Mouse (Mus musculus): ENCODE results near the gene Kars.

The Kars gene

DNA sequence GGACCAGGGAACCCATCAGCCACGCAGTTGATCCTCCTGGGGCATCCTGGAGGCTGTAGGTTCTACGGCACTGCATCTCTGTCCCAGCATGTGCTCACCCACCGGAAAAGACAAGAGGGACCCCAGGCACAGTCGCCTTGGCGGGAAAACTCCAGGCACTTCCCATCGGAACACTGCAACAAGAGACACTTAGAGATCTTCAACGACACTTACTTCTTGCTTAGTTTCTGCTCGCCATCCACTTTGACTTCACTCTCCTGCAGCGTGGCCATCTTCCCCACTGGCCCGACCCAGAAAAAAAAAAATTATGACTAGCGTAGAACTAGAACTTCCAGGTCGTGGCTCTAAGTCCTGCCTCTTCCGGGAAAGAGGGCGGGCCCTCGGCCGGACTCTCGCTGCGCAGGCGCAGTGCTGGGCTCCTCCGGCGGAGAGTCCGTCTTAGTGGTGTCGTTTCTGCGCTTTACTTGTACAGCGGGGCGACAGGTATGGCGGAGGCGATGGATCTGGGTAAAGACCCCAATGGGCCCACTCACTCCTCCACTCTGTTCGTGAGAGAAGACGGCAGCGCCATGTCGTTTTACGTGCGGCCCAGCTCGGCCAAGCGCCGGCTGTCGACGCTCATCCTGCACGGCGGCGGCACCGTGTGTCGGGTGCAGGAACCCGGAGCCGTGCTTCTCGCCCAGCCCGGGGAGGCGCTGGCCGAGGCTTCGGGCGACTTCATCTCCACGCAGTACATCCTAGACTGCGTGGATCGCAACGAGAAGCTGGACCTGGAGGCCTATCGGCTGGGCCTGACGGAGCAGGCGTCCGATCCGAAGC lies at the start of gene Kars, which contains the start of gene Terf2ip:
Gene Kars (minus strand): TSS at position 327 of the 819 bp plus-strand sequence.
Gene Terf2ip (plus strand): TSS at position 402 of the 819 bp plus-strand sequence.
- in situ Hi-C loops (cut with MboI; ENCODE audit: low pct_unique_long_range_greater_than_20kb in 1 of 2, low sequenced_read_pairs in 2 of 2, unreplicated experiment in 1 of 2): no loop called here

DNA sequence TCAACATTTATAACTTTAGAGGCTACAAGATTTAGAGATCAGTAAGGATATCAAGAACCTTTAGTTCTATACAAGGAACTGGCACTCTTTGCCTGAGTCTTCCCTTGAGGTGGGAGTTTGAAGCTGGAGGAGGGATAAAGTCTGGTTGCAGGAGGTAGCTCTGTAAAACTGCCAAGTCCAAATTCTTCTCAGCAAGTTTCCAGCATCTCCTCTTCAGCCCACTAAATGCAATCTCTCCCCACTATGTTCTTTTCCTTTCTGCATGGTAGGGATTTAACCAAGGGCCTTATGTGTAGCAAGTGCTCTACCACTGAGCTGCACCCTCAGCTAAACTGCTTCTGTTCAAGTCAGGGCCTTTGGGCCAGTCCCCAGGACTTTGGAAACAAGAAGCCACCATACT lies 43.3 kb upstream of the Kars start:
- in situ Hi-C loops (cut with MboI; ENCODE audit: low pct_unique_long_range_greater_than_20kb in 1 of 2, low sequenced_read_pairs in 2 of 2, unreplicated experiment in 1 of 2): loop anchor here in 1 of 2 experiments (10.0 kb wide), 1 partner anchor 440 kb away; no protein-coding TSS in a partner anchor

DNA sequence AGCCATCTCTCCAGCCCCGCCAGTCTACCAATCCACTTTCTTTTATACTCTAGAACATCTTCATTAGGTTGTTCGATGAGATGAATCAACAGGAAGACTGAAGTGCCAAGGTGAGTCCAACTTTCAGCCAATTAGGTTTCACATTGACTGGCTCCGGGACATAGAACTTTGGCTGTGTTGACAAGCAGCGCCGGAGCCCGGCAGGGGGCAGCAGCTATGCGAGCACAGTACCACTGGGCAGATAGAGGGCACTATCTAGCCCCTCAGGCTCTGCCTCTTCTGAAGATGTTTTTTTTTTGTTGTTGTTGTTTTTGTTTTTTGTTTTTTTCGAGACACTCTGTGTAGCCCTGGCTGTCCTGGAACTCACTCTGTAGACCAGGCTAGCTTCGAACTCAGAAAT lies 40.4 kb upstream of the Kars start:
- in situ Hi-C loops (cut with MboI; ENCODE audit: low pct_unique_long_range_greater_than_20kb in 1 of 2, low sequenced_read_pairs in 2 of 2, unreplicated experiment in 1 of 2): loop anchor here in 1 of 2 experiments (10.0 kb wide), 1 partner anchor 443 kb away; no protein-coding TSS in a partner anchor

DNA sequence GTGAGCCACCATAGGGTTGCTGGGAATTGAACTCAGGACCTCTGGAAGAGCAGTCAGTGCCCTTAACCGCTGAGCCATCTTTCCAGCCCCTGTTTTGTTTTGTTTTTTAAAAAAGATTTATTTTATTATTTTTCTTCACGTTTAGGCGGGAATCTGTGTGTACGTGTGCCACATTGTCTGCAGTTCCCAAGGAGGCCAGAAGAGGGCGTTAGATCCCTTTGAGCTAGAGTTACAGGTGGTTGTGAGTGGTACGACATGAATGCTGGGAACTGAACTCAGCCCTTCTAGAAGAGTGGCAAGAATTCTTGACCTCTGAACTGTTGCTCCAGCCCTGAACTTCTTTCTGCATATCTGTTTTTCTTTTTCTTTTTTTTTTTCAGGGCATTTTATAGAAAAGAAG lies 38.9 kb upstream of the Kars start:
- in situ Hi-C loops (cut with MboI; ENCODE audit: low pct_unique_long_range_greater_than_20kb in 1 of 2, low sequenced_read_pairs in 2 of 2, unreplicated experiment in 1 of 2): loop anchor here in 1 of 2 experiments (10.0 to 25.0 kb wide), 2 partner anchors 363 to 445 kb away; partner anchors contain the start of gene Ctrb1

DNA sequence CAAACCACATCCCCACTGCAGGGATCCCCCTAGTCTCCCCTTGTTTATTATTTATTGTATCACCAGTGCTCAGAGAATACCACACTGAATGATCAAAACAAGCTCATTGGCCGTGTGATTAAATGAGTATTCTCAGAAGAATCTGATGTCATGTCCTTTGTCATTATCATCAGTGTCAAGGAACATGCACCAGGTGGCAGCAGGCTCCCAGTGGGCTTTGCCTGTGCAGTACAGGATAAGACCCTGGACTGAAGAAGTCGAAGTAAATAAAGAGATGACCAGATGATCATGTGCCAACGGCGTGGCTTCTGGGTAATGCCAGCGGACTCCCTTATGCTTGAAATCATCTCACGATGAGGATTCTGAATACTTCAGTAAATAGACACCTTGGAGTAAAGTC lies 37.2 kb upstream of the Kars start:
- in situ Hi-C loops (cut with MboI; ENCODE audit: low pct_unique_long_range_greater_than_20kb in 1 of 2, low sequenced_read_pairs in 2 of 2, unreplicated experiment in 1 of 2): loop anchor here in 1 of 2 experiments (25.0 kb wide), 1 partner anchor 361 kb away; the partner anchor contains the start of gene Ctrb1

DNA sequence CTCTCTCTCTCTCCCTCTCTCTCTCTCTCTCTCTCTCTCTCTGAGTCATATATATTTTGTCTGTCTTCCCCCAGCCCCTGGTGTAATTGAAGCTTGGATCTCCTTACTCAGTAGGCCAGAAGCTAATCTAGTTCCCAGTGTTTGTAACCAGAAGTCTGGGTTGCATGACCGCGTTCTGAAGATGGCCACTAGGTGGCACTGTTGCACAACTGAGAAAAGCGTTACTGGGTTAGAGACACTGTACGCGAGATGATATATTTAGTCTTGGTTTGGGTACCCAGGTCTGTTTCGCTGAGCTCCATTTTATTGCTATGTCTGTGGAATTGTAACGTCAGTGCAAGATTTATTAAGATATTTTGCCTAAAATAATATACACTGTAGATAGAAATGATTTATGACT lies 34.8 kb upstream of the Kars start:
- in situ Hi-C loops (cut with MboI; ENCODE audit: low pct_unique_long_range_greater_than_20kb in 1 of 2, low sequenced_read_pairs in 2 of 2, unreplicated experiment in 1 of 2): loop anchor here in 1 of 2 experiments (25.0 kb wide), 1 partner anchor 359 kb away; the partner anchor contains the start of gene Ctrb1

DNA sequence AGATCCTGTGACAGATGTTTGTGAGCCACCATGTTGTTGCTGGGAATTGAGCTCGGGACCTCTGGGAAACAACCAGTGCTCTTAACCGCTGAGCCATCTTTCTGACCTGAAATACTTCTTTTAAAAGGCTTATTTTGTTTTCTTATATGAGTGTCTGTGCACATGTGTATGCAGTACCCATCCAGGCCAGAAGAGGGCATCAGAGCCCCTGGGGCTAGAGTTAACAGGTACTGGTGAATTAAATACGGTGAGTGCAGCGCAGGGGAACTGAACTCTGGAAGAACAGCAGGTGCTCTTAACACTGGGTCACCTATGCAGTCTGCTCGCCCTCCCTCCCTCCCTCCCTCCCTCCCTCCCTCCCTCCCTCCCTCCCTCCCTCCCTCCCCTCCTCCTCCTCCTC lies 34.1 kb upstream of the Kars start:
- in situ Hi-C loops (cut with MboI; ENCODE audit: low pct_unique_long_range_greater_than_20kb in 1 of 2, low sequenced_read_pairs in 2 of 2, unreplicated experiment in 1 of 2): loop anchor here in 1 of 2 experiments (25.0 kb wide), 1 partner anchor 358 kb away; the partner anchor contains the start of gene Ctrb1

DNA sequence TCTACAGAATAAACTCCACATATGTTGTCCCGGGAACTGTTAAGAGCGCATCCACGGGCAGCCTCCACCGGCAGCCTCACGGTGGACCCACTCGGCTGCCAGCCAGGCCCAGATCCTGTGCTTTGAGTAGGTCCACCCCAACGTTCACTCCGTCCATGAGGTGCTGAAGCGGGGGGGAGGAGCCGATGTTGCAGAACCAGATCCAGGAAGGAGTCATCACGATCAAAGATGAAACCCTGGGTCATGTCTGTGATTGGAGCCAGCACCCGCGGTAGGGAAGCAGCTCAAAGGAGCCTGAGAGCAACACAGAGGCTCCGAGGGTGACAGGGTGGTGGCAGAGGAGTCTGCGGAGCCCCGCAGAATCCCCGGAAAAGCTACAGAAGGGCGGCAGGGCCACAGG lies 26.4 kb upstream of the Kars start:
- in situ Hi-C loops (cut with MboI; ENCODE audit: low pct_unique_long_range_greater_than_20kb in 1 of 2, low sequenced_read_pairs in 2 of 2, unreplicated experiment in 1 of 2): loop anchor here in 1 of 2 experiments (25.0 kb wide), 1 partner anchor 350 kb away; the partner anchor contains the start of gene Ctrb1

DNA sequence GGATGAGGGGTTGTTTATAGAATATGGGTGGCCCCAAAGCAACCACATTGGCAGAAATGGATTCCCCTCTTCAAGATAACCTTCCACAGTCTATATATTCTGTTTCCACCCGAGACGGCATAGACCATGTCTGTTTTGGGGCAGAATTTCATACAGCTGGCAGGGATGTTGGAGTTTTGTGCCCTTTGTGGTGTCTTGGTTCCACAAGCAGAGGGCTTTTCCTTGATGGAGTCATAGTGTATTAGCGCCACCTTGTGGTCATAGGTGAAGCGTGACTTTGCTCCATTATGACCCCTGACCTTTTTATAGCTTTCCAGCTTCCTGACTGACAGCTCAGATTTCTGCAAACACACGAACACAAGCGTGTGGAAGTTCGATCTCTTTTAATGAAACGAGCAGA lies 23.5 kb upstream of the Kars start:
- in situ Hi-C loops (cut with MboI; ENCODE audit: low pct_unique_long_range_greater_than_20kb in 1 of 2, low sequenced_read_pairs in 2 of 2, unreplicated experiment in 1 of 2): loop anchor here in 1 of 2 experiments (25.0 kb wide), 1 partner anchor 347 kb away; the partner anchor contains the start of gene Ctrb1

DNA sequence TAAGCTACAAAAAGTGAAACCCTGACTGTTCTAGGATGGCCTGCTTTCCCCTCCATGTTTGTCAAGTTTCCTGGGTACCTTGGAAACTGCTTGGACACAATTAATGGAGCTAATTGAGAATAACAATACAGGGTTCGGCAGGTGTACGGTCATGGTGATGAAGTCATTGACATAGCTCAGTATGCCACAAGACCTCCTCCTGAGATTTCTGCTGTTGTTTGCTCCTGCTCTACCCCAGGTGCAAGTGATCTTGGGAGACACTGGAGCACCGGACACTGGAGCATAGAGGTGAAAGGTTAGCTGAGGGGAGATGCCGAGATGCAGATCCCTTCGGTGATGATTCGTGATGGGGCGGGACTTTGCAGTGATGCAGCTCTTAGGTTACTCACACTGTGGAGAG lies 21.9 kb upstream of the Kars start:
- in situ Hi-C loops (cut with MboI; ENCODE audit: low pct_unique_long_range_greater_than_20kb in 1 of 2, low sequenced_read_pairs in 2 of 2, unreplicated experiment in 1 of 2): loop anchor here in 1 of 2 experiments (25.0 kb wide), 1 partner anchor 346 kb away; the partner anchor contains the start of gene Ctrb1

DNA sequence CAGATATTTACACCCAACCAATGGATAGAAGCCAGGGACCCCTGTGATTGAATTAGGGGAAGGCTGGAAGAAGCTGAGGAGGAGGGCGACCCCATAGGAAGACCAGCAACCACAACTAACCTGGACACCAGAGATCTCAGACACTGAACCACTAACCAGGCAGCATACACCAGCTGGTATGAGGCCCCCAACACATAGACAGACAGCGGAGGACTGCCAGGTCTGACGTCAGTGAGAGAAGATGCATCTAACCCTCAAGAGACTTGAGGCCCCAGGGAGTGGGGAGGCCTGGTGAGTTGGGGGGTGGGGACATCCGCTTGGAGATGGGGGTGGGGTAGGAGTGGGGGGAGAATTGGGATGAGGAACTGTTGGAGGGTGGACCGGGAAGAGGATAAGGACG lies 19.5 kb upstream of the Kars start:
- in situ Hi-C loops (cut with MboI; ENCODE audit: low pct_unique_long_range_greater_than_20kb in 1 of 2, low sequenced_read_pairs in 2 of 2, unreplicated experiment in 1 of 2): loop anchor here in 1 of 2 experiments (25.0 kb wide), 1 partner anchor 343 kb away; the partner anchor contains the start of gene Ctrb1

DNA sequence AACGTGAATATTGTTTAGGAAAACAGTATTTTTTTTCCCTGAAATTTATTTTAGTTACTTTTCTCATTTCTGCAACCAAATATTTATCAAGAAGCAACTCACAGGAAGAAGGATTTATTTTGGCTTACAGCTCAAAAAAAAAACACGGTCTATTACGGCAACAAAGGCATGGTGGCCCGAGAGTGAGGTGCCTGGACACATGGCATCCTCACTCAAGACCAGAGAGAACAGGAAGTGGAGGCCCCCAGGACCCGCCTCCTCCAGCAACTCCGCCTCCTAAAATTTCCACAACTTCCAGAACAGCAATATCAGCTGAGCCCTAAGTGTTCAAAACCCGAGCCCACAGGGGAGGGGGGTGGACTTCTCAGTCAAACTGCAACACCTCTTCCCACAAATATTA lies 18.3 kb upstream of the Kars start:
- in situ Hi-C loops (cut with MboI; ENCODE audit: low pct_unique_long_range_greater_than_20kb in 1 of 2, low sequenced_read_pairs in 2 of 2, unreplicated experiment in 1 of 2): loop anchor here in 1 of 2 experiments (25.0 kb wide), 1 partner anchor 342 kb away; the partner anchor contains the start of gene Ctrb1

DNA sequence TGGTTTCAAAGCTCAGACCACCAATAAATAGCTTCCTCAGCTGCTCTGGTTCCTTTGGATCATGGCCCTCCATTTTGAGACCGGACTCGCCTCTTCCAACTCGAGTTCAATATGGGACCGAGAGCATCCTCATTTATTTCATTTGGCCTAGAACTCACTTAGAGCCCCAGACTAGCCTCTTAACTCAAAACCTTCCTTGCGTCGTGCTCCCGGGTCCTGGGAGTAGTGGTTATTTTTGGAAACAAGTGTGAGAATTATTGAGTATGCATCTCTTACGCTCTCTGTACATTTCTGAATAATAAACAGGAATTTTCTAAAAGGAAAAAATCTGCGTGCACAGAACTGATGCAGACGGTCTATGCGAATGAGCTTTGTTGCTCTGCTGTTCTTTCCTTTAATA lies 3.8 kb upstream of the Kars start, which contains the start of gene Gm6793:
Gene Gm6793 (minus strand): TSS at position 101 of the 400 bp plus-strand sequence.
- in situ Hi-C loops (cut with MboI; ENCODE audit: low pct_unique_long_range_greater_than_20kb in 1 of 2, low sequenced_read_pairs in 2 of 2, unreplicated experiment in 1 of 2): no loop called here

DNA sequence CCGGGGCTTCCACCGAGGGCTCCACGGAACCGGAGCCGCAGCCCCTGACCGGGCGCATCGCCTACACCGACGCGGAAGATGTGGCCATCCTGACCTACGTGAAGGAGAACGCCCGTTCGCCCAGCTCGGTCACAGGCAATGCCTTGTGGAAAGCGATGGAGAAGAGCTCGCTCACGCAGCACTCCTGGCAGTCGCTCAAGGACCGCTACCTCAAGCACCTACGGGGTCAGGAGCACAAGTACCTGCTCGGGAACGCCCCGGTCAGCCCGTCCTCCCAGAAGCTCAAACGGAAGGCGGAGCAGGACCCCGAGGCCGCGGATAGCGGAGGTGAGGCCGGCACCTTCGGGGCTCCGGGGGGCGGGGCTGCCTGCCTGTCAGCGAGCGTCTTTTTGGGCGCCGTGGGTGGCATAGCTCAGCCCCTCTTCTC lies 706 bp upstream of the Kars start:
- in situ Hi-C loops (cut with MboI; ENCODE audit: low pct_unique_long_range_greater_than_20kb in 1 of 2, low sequenced_read_pairs in 2 of 2, unreplicated experiment in 1 of 2): no loop called here

DNA sequence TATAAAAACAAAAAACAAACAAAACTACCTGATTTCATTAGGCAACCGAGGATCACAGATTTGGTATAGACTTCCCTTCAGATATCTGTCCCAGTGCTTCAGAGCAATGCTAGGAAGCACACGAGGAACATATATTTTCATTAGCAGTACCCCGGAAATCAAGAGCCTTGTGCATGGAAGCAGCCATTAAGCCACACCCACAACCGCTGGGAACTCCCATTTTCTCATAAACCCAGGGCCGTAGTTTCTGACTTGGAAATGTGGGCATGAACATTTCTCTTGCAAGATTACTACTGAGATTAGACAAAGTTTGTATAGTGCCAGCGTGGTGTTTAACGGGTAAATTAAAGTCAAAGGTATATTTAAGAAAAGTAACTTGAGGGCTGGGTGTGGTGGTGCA lies 1.6 kb downstream of the Kars start:
- in situ Hi-C loops (cut with MboI; ENCODE audit: low pct_unique_long_range_greater_than_20kb in 1 of 2, low sequenced_read_pairs in 2 of 2, unreplicated experiment in 1 of 2): no loop called here

DNA sequence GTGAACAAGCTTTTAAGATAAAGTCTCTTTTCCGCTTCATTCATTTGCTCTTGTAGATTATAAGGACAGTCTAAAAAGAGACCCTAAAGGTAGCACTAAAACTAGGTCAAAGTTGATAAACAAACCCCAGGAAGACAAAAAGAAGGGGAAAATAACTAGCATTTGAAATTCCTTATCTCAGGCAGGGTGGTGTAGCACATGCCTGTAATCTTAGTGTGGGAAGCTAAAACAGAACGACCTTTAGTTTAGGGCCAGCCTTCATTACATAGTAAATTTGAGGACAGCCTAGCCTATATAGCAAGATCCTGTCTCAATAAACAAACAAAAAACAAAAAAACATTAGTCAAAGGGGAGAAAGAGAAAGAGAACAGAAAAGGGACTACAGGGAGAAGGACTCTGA lies 3.5 kb downstream of the Kars start:
- in situ Hi-C loops (cut with MboI; ENCODE audit: low pct_unique_long_range_greater_than_20kb in 1 of 2, low sequenced_read_pairs in 2 of 2, unreplicated experiment in 1 of 2): no loop called here

DNA sequence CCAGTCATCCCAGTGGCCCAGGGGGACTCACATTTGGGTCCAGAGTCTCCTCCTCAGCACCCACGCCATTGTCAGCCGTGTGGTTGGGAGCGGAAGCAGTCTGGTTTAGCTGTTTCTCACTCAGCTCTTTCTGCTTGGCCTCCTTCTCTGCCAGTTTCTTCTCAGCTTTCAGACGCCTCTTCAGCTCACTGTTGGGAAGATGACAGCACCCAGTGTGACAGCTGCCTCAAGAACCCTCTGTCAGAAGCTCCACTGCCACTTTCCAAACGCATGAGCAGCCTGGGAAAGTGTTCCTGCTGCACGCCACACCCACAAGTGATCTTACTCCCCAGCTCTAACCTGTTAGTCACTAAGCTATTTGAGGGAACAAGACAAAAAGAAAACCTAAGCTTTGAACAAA lies 5.5 kb downstream of the Kars start:
- in situ Hi-C loops (cut with MboI; ENCODE audit: low pct_unique_long_range_greater_than_20kb in 1 of 2, low sequenced_read_pairs in 2 of 2, unreplicated experiment in 1 of 2): no loop called here

DNA sequence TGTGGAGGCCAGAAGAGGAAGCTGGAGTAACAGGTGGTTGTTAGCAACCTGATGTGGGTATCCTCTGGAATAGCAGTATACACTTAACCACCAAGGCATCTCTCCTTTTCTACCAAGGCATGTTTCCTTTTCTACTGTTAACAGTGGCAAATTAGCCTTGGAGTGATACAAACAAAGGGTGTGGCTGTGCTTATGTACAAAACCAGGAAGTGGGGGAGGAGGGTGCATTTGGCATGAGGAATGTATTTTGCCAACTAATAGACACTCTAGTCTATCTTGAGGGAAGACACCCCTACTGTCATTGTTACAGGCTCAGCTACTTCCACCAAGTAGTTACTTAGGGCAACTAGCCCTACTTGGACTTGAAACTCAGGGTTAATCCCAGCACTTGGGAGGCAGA lies 6.4 kb downstream of the Kars start:
- in situ Hi-C loops (cut with MboI; ENCODE audit: low pct_unique_long_range_greater_than_20kb in 1 of 2, low sequenced_read_pairs in 2 of 2, unreplicated experiment in 1 of 2): no loop called here

DNA sequence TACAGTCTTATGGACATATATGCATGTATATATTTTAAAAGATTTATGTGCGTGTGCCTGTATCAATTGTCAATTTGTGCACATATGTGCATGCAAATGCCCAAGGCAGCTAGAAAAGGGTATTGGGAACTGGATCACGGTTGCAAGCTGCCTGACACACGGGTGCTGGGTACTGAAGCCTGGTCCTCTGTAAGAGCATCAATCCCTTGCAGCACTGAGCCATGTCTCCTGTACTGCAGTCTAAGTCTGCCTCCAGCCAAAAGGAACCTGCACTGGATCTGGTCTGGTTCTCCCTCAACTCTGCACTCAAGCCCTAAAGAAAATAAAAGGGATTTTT lies 18.5 kb downstream of the Kars start:
- in situ Hi-C loops (cut with MboI; ENCODE audit: low pct_unique_long_range_greater_than_20kb in 1 of 2, low sequenced_read_pairs in 2 of 2, unreplicated experiment in 1 of 2): no loop called here
